Mouse (Mus musculus): ENCODE data around the gene Gde1. TPM values are rescaled to one million over a fixed set of nuclear protein-coding genes. Genes with fewer than 3 reads are reported as not detected.

Gde1 gene
- total and polyA plus RNA-seq, 3 experiments = 109 to 211 (median 113) TPM

DNA sequence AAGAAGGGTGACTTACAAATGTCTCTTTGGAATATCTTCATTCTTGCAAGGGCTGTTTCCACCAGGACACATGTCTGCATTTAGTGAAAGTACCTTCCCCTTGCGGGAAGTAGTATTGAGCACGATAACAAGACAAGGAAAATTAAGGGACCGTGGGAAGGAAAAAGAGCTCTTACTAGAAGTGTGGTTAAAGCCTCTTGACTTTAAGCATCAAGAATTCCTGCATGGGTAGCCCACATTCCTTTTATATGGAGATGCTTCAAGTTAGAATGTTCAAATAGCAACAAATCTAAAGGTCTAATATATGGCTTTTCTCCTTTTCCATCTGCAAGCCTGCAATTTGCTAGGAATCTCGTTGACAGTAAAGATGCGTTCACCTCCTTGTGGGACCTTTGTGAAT lies 910 bp upstream of the Gde1 start:
- H3K36me3 ChIP-seq (replicated peaks in 1 of 2; ENCODE audit: control insufficient read depth in 1 of 2, insufficient read depth in 1 of 2, low read length in 1 of 2) = peaks cover 3% of the 10 kb centered on the region in 2 experiments
- TF ChIP-seq PAX5 (IDR thresholded peaks at IDR 0.05; ENCODE audit: low read length) = no peak
- TF ChIP-seq CTCF (conservative IDR thresholded peaks at IDR 0.05 in 1 of 2, IDR thresholded peaks at IDR 0.05 in 1 of 2; ENCODE audit: low read depth in 2 of 2, low read length in 2 of 2) = no peak
- TF ChIP-seq JUN (IDR thresholded peaks at IDR 0.05; ENCODE audit: insufficient read depth, low read depth, low read length) = no peak
- TF ChIP-seq ZNF384 (IDR thresholded peaks at IDR 0.05; ENCODE audit: low read depth, low read length) = no peak
- TF ChIP-seq IRF4 (IDR thresholded peaks at IDR 0.05; ENCODE audit: low read depth, low read length) = no peak
- TF ChIP-seq ZMIZ1 (IDR thresholded peaks at IDR 0.05; ENCODE audit: low read depth, low read length) = no peak
- TF ChIP-seq GABPA (IDR thresholded peaks at IDR 0.05; ENCODE audit: insufficient replicate concordance, low read depth, low read length) = no peak
- TF ChIP-seq RCOR1 (conservative IDR thresholded peaks at IDR 0.05; ENCODE audit: low read depth, low read length) = no peak
- TF ChIP-seq TCF12 (IDR thresholded peaks at IDR 0.05; ENCODE audit: low read depth, low read length) = no peak
- TF ChIP-seq CHD2 (IDR thresholded peaks at IDR 0.05; ENCODE audit: low read length) = no peak
- TF ChIP-seq UBTF (IDR thresholded peaks at IDR 0.05; ENCODE audit: low read depth, low read length) = no peak
- no peak for TF ChIP-seq USF2 (conservative IDR thresholded peaks at IDR 0.05; ENCODE audit: low read depth, low read length)
- H3K27ac ChIP-seq (ENCODE audit: insufficient read depth, low read depth) = no peak overlapping the region
- no peak overlapping the region for H3K4me2 ChIP-seq (ENCODE audit: insufficient read depth, low read depth, poor library complexity, severe bottlenecking)
- H3K79me2 ChIP-seq (replicated peaks; ENCODE audit: control insufficient read depth, extremely low read depth, insufficient read depth, poor library complexity, severe bottlenecking) = peaks cover 32% of the 10 kb centered on the region
- no peaks in the 10 kb centered on the region for H3K27me3 ChIP-seq (replicated peaks)
- H3K4me3 ChIP-seq (replicated peaks in 1 of 3; ENCODE audit: low read depth in 2 of 3, low read length in 2 of 3, poor library complexity in 1 of 3) = no peak overlapping the region
- peaks cover 3 to 23% of the 10 kb centered on the region in 2 experiments; a peak in 3 of 4 replicates for H3K4me1 ChIP-seq (ENCODE audit: control insufficient read depth in 1 of 2, insufficient read depth in 2 of 2)
- DNase-seq (ENCODE audit: extremely low read depth) = no peak
- dilution Hi-C loops (cut with MboI; ENCODE audit: extremely low pct_ligation_motif_present, extremely low pct_unique_long_range_greater_than_20kb, low sequenced_read_pairs) (no loop called here), in situ Hi-C loops (cut with MboI; ENCODE audit: low pct_ligation_motif_present, low pct_unique_long_range_greater_than_20kb, low sequenced_read_pairs) (no loop called here)
- H3K9ac ChIP-seq (ENCODE audit: insufficient read depth, low read depth) = no peak overlapping the region
- H3K9me3 ChIP-seq (replicated peaks; ENCODE audit: low read length) = no peaks in the 10 kb centered on the region

GRCm38 (mm10) chr7:118706051-118706450 lies 473 bp upstream of the Gde1 start:
- TF ChIP-seq MYC (IDR thresholded peaks at IDR 0.05; ENCODE audit: low read depth, low read length) = 0 out of 2 replicates have a peak, but pooled peaks have one; percentile 10
- TF ChIP-seq SIN3A (IDR thresholded peaks at IDR 0.05; ENCODE audit: low read length) = no peak
- in situ Hi-C loops (cut with MboI; ENCODE audit: low pct_ligation_motif_present, low pct_unique_long_range_greater_than_20kb, low sequenced_read_pairs) (no loop called here), dilution Hi-C loops (cut with MboI; ENCODE audit: extremely low pct_ligation_motif_present, extremely low pct_unique_long_range_greater_than_20kb, low sequenced_read_pairs) (no loop called here)
- Histone ChIP-seq H3K79me2 (replicated peaks; ENCODE audit: control insufficient read depth, extremely low read depth, insufficient read depth, poor library complexity, severe bottlenecking) (peaks cover 34% of the 10 kb centered on the region), H3K27me3 (replicated peaks) (no peaks in the 10 kb centered on the region), H3K9me3 (replicated peaks; ENCODE audit: low read length) (no peaks in the 10 kb centered on the region), H3K4me1 (ENCODE audit: control insufficient read depth in 1 of 2, insufficient read depth in 2 of 2) (peaks cover 3 to 24% of the 10 kb centered on the region in 2 experiments; a peak in 3 of 4 replicates), H3K9ac (ENCODE audit: insufficient read depth, low read depth) (peak overlapping the region; percentile 35), H3K4me3 (replicated peaks in 1 of 3; ENCODE audit: low read depth in 2 of 3, low read length in 2 of 3, poor library complexity in 1 of 3) (peak overlapping the region in 2 of 3 experiments; percentile 14 to 79), H3K27ac (ENCODE audit: insufficient read depth, low read depth) (no peak overlapping the region), H3K36me3 (replicated peaks in 1 of 2; ENCODE audit: control insufficient read depth in 1 of 2, insufficient read depth in 1 of 2, low read length in 1 of 2) (peaks cover 5 to 6% of the 10 kb centered on the region in 2 experiments), H3K4me2 (ENCODE audit: insufficient read depth, low read depth, poor library complexity, severe bottlenecking) (peak overlapping the region; percentile 69; the same call in 1 of the 2 replicates)
- no peak for DNase-seq (ENCODE audit: extremely low read depth)

Measured in CH12.LX (cell line).